Mouse (Mus musculus) bone marrow macrophage, adult 2 months (primary cell): ENCODE results near the gene Dhx58. TPM values are rescaled to one million over a fixed set of nuclear protein-coding genes. Genes with fewer than 3 reads are reported as not detected.

Experiments used
- H3K27ac ChIP-seq: 2 replicates; pipeline ENCODE4 v1.5.1; 2012; ENCODE audit warnings: low read depth, low read length; ENCODE audit not compliant: insufficient read depth
- H3K4me1 ChIP-seq: 2 replicates; pipeline ENCODE4 v1.6.1; 2012; ENCODE audit warnings: low read length; ENCODE audit not compliant: control insufficient read depth, insufficient read depth
- H3K4me3 ChIP-seq: 2 replicates; pipeline ENCODE4 v1.5.1; 2012; ENCODE audit warnings: mild to moderate bottlenecking, low read length, moderate library complexity; ENCODE audit not compliant: insufficient read depth
- CTCF ChIP-seq: IDR thresholded peaks from 2 replicates; pipeline ENCODE4 v1.5.1; 2012; ENCODE audit warnings: low read depth, mild to moderate bottlenecking, low read length, moderate library complexity
- POLR2A ChIP-seq: IDR thresholded peaks from 2 replicates; pipeline ENCODE4 v1.6.1; 2012; ENCODE audit warnings: mild to moderate bottlenecking, low read depth, low read length, borderline replicate concordance
- polyA plus RNA-seq: library from polyadenylated mRNA; stranded (reverse); fragments of >200 nt; gene quantifications from 2 replicates; pipeline ENCODE4 v1.2.4, GENCODE M21; 2012; ENCODE audit not compliant: missing spikeins, insufficient read depth, insufficient read length

The Dhx58 gene
- polyA plus RNA-seq = 58.8 and 58.9 TPM in 2 replicates

DNA sequence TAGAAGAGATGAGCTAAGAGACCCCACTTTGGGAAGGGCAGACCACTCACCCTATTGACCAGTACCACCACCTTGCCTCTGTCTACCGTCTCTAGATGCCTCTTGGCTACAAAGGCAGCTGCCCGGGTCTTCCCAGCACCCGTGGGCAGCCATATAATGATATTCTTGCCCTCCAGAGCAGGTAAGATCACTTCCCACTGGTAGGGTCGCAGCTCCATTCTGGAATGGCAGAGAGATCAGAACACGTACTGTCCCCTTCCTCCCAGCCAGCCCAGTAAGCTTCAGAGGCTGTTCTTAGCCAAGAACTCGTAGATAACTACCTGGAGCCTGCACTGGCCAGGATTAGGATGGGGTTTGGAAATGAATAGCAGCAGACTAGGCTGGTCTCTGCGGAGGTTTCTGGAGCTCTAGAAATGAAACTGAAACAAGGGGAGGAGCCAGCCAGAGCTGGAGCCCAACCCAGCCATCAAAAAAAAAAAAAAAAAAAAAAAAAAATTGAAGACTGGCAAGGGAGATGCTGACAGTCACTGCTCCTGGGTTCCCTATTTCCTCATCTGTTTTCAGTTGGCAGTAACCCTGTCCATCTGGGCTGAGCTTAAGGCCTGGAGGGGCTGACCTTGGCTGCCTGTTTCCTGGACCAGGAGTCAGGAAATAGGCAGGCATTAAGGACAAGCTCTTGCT lies at the start of gene Dhx58:
Dhx58 (minus strand) TSS at position 421 of the 681 bp plus-strand sequence.
- peaks cover 17% of the 10 kb centered on the region for H3K4me1 ChIP-seq
- peak within 1 kb of the TSS; percentile 73 for H3K4me3 ChIP-seq
- TF ChIP-seq POLR2A = no peak
- TF ChIP-seq CTCF = no peak
- peak within 1 kb of the TSS; percentile 64 for H3K27ac ChIP-seq

DNA sequence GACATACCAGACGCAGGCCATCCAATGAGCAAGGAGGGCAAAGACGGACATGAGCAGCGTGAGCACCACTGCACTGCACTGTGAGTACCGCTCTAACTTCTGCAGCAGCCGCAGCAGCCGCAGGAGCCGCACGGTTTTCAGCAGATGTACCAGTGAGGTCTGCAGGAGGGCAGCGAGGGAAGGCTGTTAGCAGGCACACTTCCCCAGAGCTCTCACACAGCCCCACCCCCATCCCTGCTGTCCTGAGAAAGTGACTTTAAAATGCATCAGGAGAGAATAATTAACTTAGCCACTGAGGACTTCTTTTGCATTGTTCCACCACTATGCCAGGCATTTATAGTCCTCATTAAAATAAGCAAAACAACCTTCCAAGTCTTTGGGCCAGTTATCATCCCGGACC lies 48.2 kb upstream of the Dhx58 start:
- Histone ChIP-seq H3K4me3 (no peak overlapping the region), H3K4me1 (0 out of 2 replicates have a peak, but pooled peaks cover under 1% of the 10 kb centered on the region), H3K27ac (no peak overlapping the region)
- TF ChIP-seq POLR2A = no peak
- no peak for TF ChIP-seq CTCF

DNA sequence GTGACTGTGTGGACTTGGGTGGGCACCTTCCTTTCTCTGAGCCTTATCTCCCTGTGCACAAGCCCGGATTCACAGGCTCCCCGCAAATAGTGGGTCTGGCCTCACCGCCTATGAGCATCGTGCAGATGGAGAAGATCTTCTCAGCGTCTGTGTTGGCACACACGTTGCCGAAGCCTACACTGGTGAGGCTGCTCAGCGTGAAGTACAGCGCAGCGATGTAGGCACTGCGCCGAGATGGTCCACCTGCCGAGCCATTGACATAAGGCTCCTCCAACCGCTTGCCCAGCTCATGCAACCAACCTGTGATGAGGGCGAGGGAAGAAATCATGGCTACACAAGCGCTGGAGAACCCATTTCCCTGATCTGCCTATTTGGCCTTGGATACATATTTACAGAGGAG lies 46.1 kb upstream of the Dhx58 start:
- no peak overlapping the region for H3K27ac ChIP-seq
- H3K4me3 ChIP-seq = no peak overlapping the region
- no peaks in the 10 kb centered on the region for H3K4me1 ChIP-seq
- no peak for TF ChIP-seq CTCF
- no peak for TF ChIP-seq POLR2A

DNA sequence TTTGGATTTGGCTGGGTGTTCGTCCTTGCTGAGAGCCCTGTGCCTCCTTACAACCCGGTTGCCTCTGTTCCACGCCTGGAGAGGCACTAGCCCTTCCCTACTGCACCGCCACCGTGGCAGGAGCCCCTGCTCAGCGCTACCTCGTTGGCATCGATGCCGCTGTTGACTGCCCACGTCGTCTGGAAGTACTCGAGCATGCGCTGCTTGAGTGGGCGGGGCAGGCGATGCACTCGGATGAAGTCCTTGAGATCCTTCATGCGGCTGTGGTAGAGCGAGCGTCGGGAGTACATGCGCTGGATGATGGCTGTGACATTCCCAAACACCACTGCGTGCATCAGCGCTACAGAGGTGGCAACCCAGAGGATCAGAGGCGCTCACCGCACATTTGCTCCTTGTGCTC lies 45.4 kb upstream of the Dhx58 start:
- no peak overlapping the region for H3K27ac ChIP-seq
- H3K4me3 ChIP-seq = no peak overlapping the region
- TF ChIP-seq CTCF = no peak
- TF ChIP-seq POLR2A = no peak
- no peaks in the 10 kb centered on the region for H3K4me1 ChIP-seq

DNA sequence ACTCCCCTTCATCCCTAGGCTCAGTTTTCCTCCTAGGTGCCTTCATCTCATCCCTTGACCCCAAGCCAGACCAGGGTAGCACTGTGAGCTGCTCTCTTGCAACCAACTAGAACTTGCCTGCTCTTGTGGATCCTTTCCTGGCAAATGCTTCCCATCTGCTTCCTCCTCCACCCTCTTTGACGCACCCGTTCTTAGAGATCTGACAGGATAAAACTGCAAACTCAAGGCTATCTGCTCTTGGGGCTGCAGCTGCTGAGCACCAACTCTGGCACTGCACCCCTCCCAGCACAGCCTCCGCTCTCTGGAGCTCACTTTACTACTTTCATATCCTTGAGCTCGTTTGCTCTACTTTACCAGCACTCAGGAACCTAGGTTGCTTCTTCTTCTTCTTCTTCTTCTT lies 44.5 kb upstream of the Dhx58 start:
- Histone ChIP-seq H3K4me1 (no peaks in the 10 kb centered on the region), H3K4me3 (no peak overlapping the region), H3K27ac (no peak overlapping the region)
- no peak for TF ChIP-seq CTCF
- TF ChIP-seq POLR2A = no peak

DNA sequence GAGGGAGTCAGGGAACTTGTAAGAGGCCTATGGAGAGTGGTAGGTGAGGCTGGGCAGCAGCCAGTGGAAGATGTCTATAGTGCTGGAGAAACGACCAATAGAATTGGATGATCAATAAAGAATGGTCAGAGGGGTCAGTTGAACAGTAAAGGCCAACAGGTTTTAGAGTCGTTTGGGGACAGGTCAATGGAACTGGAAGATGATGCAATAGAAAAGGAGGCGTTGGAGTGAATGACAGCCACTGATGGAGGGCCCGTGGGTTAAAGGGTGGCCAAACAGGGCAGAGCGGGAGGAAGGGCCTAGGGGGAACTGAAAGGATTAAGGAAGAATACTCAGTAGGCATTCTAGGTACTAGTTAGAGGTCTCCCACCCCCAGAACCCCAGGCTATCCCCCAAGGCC lies 43.0 kb upstream of the Dhx58 start:
- Histone ChIP-seq H3K4me3 (no peak overlapping the region), H3K4me1 (no peaks in the 10 kb centered on the region), H3K27ac (no peak overlapping the region)
- TF ChIP-seq CTCF = no peak

DNA sequence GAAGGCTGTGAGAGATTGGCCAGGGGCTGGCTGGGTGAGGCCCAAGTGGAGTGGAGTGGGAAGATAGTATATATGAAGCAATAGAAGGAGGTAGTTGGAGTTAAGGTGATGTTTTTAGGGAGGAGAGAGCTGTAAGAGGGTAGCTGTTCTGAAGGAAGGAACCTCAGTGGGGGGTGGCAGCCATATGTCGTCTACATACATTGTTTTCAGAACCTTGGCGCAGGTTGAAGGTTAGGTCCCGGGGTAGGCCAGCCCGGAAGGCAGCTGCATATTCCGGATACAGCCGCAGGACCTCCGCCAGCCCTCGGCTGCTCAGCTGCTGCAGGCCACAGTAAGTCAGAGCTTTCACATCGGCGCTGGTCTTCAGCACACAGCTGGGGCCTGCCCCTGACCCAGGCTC lies 42.5 kb upstream of the Dhx58 start:
- TF ChIP-seq CTCF (no peak), POLR2A (no peak)
- Histone ChIP-seq H3K4me3 (no peak overlapping the region), H3K27ac (no peak overlapping the region), H3K4me1 (no peaks in the 10 kb centered on the region)

DNA sequence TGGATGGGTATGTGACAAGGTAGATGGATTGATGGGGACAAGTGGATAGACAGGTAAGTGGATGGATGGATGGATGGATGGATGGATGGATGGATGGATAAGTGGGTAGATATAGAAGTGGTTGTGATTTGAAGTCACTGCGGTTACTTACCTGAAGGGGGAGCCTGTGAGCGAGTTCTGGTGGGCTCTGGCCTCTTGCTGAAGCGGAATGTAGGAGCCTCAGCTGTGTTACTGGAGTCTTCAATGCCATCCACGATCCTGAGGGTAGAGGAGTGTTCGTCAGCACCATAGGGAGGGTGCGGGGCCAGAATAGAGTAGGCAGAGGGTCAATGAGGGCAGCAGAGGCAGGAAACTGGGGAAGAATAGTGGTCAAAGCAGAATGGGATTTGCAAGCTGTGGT lies 41.0 kb upstream of the Dhx58 start:
- Histone ChIP-seq H3K4me3 (no peak overlapping the region), H3K27ac (no peak overlapping the region), H3K4me1 (no peaks in the 10 kb centered on the region)
- TF ChIP-seq POLR2A = no peak
- 0 out of 2 replicates have a peak, but pooled peaks have one; percentile 23 for TF ChIP-seq CTCF

DNA sequence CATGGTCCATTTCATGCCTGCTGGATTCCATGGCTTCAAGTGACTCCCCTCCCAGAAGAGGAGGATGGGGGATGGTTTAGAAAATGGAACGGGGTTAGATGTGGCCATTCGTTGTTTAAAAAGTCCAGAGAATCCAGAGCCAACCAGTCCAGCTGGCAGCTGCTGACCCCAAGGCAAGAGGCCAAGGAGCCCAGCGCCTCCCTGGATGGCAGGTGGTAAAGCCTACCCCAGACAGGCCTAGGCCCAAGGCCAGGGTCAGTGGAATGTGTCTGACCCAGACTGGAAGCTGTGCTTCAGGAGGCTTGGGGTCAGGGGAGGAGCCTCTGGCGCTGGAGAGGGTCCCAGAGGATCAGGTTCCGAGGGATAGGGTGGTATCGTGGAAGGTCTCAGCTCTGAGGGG lies 37.3 kb upstream of the Dhx58 start:
- peaks cover 8% of the 10 kb centered on the region for H3K4me1 ChIP-seq
- TF ChIP-seq CTCF (no peak), POLR2A (no peak)
- no peak overlapping the region for H3K27ac ChIP-seq
- no peak overlapping the region for H3K4me3 ChIP-seq

DNA sequence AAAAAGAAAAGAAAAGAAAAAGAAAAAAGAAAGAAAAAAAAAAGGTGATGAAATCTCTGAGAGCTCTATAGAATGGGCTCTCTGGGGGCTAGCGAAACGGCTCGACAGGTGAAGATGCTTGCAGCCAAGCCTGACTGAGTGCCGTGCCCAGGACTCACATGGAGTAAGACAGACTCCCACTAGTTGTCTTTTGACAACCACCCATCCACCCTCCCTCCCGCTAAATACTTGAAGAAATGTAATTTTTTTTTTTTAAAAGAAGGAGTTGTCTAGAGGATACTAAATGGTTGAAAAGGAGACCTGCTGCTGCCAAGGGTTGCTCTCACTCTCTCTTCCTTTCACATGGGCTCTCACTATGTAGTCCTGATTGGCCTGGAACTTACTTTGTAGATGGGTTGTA lies 34.7 kb upstream of the Dhx58 start:
- H3K27ac ChIP-seq = no peak overlapping the region
- no peak for TF ChIP-seq POLR2A
- TF ChIP-seq CTCF = no peak
- H3K4me1 ChIP-seq = peaks cover 19% of the 10 kb centered on the region
- peak overlapping the region; percentile 66; the same call in 1 of the 2 replicates for H3K4me3 ChIP-seq
